33 mouse cellular contexts compared by ENCODE assay signal in the genomic region with DNA sequence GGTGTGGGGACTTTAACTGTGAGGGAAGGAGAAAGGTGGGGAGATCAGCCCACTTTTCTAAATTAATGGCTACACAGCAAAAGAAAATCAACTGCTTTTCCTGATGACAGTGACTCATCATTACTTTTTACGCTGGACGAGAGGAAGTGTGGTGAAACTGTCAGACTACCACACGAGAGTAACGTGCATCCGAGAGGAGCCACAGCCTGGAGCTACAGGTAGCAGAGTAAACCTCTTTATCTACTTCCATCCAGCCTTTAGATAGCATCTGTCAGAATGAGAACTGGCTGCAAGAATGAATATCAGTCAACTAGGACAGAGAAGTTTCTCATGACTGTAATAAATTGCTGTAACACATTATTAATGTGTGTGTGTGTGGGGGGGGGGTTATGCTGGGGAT. TPM values are rescaled to one million over a fixed set of nuclear protein-coding genes. Genes with fewer than 3 reads are reported as not detected.
A peak's percentile ranks its signal among the peaks of the same experiment; 100 is the strongest.
DNase-seq lines count a peak whose midpoint lies in the region; ATAC-seq and TF ChIP-seq lines count a peak whose summit lies in the region.
"Had no signal": no experiment of that assay in that cellular context is flagged by ENCODE, and none has a peak within 500 bp of the region (broad histone marks: within the 10 kb centered on the region; RNA-seq: fewer than 3 reads in every experiment).

No protein-coding gene starts in this region.

- H3K4me1 ChIP-seq in G1E (ENCODE audit: insufficient read depth, low read depth, low read length) = peaks cover 53% of the 10 kb centered on the region
- H3K4me1 ChIP-seq in liver, embryonic 15.5 days (replicated peaks) = peaks cover 21% of the 10 kb centered on the region
- H3K4me1 ChIP-seq: hindbrain, embryonic 13.5 days; lung, embryonic 15.5 days; midbrain, embryonic 13.5 days; neural tube, embryonic 12.5 days had no signal

- H3K4me2 ChIP-seq in liver, embryonic 15.5 days = no peak overlapping the region
- H3K4me2 ChIP-seq: hindbrain, embryonic 13.5 days; lung, embryonic 15.5 days; midbrain, embryonic 13.5 days; neural tube, embryonic 12.5 days had no signal

- peak; percentile 30 for DNase-seq in G1E (ENCODE audit: low spot score)
- no peak for DNase-seq in neural tube, embryonic 10.5 days (ENCODE audit: extremely low spot score, low spot score)
- DNase-seq in right cerebral cortex, adult 18-20 months = no peak
- no peak for DNase-seq in adrenal gland, adult (ENCODE audit: inconsistent age in 2 of 2, low spot score in 1 of 2)
- no peak for DNase-seq in cerebellum, adult 9-10 months
- DNase-seq: B cell, adult 2 months; cerebellum, adult 18-20 months; cerebellum, postnatal 25 days; gastrocnemius, postnatal 14 days; heart, adult 2 months; kidney, adult 18-20 months; kidney, postnatal 4 days; lung, postnatal 36 days; thymus, adult 18-20 months; thymus, postnatal 36 days had no signal

- no peak overlapping the region for H3K9ac ChIP-seq in liver, embryonic 15.5 days
- H3K9ac ChIP-seq: hindbrain, embryonic 13.5 days; lung, embryonic 15.5 days; midbrain, embryonic 13.5 days; neural tube, embryonic 12.5 days had no signal

- no peaks in the 10 kb centered on the region for H3K9me3 ChIP-seq in G1E (replicated peaks)
- no peaks in the 10 kb centered on the region for H3K9me3 ChIP-seq in liver, embryonic 15.5 days (replicated peaks)
- H3K9me3 ChIP-seq: lung, embryonic 15.5 days; midbrain, embryonic 13.5 days; neural tube, embryonic 12.5 days had no signal

- H3K27ac ChIP-seq in liver, embryonic 15.5 days (replicated peaks) = no peak overlapping the region
- H3K27ac ChIP-seq: heart, adult 2 months; hindbrain, embryonic 13.5 days; lung, embryonic 15.5 days; midbrain, embryonic 13.5 days; neural tube, embryonic 12.5 days had no signal

- no peak for TF ChIP-seq CTCF in G1E (IDR thresholded peaks at IDR 0.05; ENCODE audit: low read depth, low read length)

- peak; percentile 95 for ATAC-seq in G1E (ENCODE audit: extremely low read depth, insufficient number of reproducible peaks, low FRiP score, poor library complexity, severe bottlenecking)
- peak; percentile 88 for ATAC-seq in common myeloid progenitor, adult 5-6 weeks (replicated peaks; ENCODE audit: low read depth, poor library complexity, severe bottlenecking)
- 0 out of 2 replicates have a peak, but pooled peaks have one; percentile 20 for ATAC-seq in liver, embryonic 15.5 days (ENCODE audit: insufficient read depth)
- peak; percentile 80 for ATAC-seq in megakaryocyte progenitor cell, adult 5-6 weeks (replicated peaks; ENCODE audit: poor library complexity)
- ATAC-seq: forebrain, embryonic 16.5 days; inflammation-experienced regulatory T-cells, adult 6 months; midbrain, embryonic 13.5 days had no signal

- peaks cover 16% of the 10 kb centered on the region for H3K36me3 ChIP-seq in G1E (replicated peaks)
- H3K36me3 ChIP-seq in liver, embryonic 15.5 days (replicated peaks) = no peaks in the 10 kb centered on the region
- H3K36me3 ChIP-seq: hindbrain, embryonic 13.5 days; lung, embryonic 15.5 days; midbrain, embryonic 13.5 days; neural tube, embryonic 12.5 days had no signal

- H3K27me3 ChIP-seq in G1E (ENCODE audit: insufficient read depth, low read length) = no peaks in the 10 kb centered on the region
- H3K27me3 ChIP-seq in liver, embryonic 15.5 days = no peaks in the 10 kb centered on the region
- H3K27me3 ChIP-seq: CH12.LX; hindbrain, embryonic 13.5 days; lung, embryonic 15.5 days; midbrain, embryonic 13.5 days; neural tube, embryonic 12.5 days had no signal

- peak overlapping the region; percentile 45 for H3K4me3 ChIP-seq in G1E (ENCODE audit: low read depth, low read length)
- no peak overlapping the region for H3K4me3 ChIP-seq in liver, embryonic 15.5 days (replicated peaks)
- H3K4me3 ChIP-seq: heart, adult 2 months; hindbrain, embryonic 13.5 days; lung, embryonic 15.5 days; midbrain, embryonic 13.5 days; neural tube, embryonic 12.5 days had no signal

- WGBS in liver, embryonic 15.5 days (ENCODE audit: insufficient replicate concordance) = 18% methylated on average over 5 of the region's 5 CpGs

RNA-seq across cellular contexts. Expression of a gene that starts 5.0 kb away (rescaled TPM):
- 18.9 and 28.7 TPM in 2 replicates for total RNA-seq in G1E (2014; fragmentation: Nextera tagmentation)
- total RNA-seq in G1E (2017) = 12.6 and 14.1 TPM in 2 replicates
- polyA plus RNA-seq in G1E (2012) = 0.44 and 0.91 TPM in 2 replicates
- 12.8 and 17.3 TPM in 2 replicates for total RNA-seq in common myeloid progenitor, adult 5-6 weeks (2017)
- 0.58 and 0.64 TPM in 2 replicates for polyA plus RNA-seq in liver, embryonic 15.5 days (2015; fragmentation: Nextera tagmentation; extraction: Ambion mirVana)
- total RNA-seq in megakaryocyte progenitor cell, adult 5-6 weeks (2015) = 10.5 and 11.3 TPM in 2 replicates
- total RNA-seq in megakaryocyte progenitor cell, adult 5-6 weeks (2017) = 4.1 and 15.2 TPM in 2 replicates
- total RNA-seq: CH12.LX; gastrocnemius, postnatal 14 days; left cerebral cortex, postnatal 36 days had no signal
- polyA plus RNA-seq: forebrain, embryonic 16.5 days; heart, embryonic 14.5 days; hindbrain, embryonic 13.5 days; inflammation-experienced regulatory T-cells, adult 6 months; kidney, embryonic 16.5 days; midbrain, embryonic 13.5 days; neural tube, embryonic 12.5 days; small intestine, adult 2 months had no signal

RNA-seq across cellular contexts. Expression of a gene that starts 22.7 kb away (rescaled TPM):
- 20.8 and 24.5 TPM in 2 replicates for total RNA-seq in G1E (2014; fragmentation: Nextera tagmentation)
- total RNA-seq in G1E (2017) = 13.6 and 14.9 TPM in 2 replicates
- polyA plus RNA-seq in G1E (2012) = 0.20 and 0.29 TPM in 2 replicates
- total RNA-seq in common myeloid progenitor, adult 5-6 weeks (2017) = 22.4 and 22.8 TPM in 2 replicates
- polyA plus RNA-seq in liver, embryonic 15.5 days (2015; fragmentation: Nextera tagmentation; extraction: Ambion mirVana) = 1.1 and 1.2 TPM in 2 replicates
- 17.8 and 19.3 TPM in 2 replicates for total RNA-seq in megakaryocyte progenitor cell, adult 5-6 weeks (2015)
- 17.2 and 19.6 TPM in 2 replicates for total RNA-seq in megakaryocyte progenitor cell, adult 5-6 weeks (2017)
- total RNA-seq: CH12.LX; gastrocnemius, postnatal 14 days; left cerebral cortex, postnatal 36 days had no signal
- polyA plus RNA-seq: forebrain, embryonic 16.5 days; hindbrain, embryonic 13.5 days; inflammation-experienced regulatory T-cells, adult 6 months; midbrain, embryonic 13.5 days; neural tube, embryonic 12.5 days; small intestine, adult 2 months had no signal

RNA-seq across cellular contexts. Expression of a gene that starts 37.3 kb away (rescaled TPM):
- total RNA-seq in G1E (2014; fragmentation: Nextera tagmentation) (not detected in 2 replicates), G1E (2017) (1.5 and 3.5 TPM in 2 replicates)
- polyA plus RNA-seq in G1E (2012) = not detected in 2 replicates
- total RNA-seq in common myeloid progenitor, adult 5-6 weeks (2017) = not detected in 2 replicates
- 19.4 and 19.7 TPM in 2 replicates for polyA plus RNA-seq in liver, embryonic 15.5 days (2015; fragmentation: Nextera tagmentation; extraction: Ambion mirVana)
- total RNA-seq in megakaryocyte progenitor cell, adult 5-6 weeks (2015) = 0.81 TPM in 1 of 2 replicates, not detected in the other
- total RNA-seq in megakaryocyte progenitor cell, adult 5-6 weeks (2017) = 0.54 and 1.2 TPM in 2 replicates
- total RNA-seq: CH12.LX; left cerebral cortex, postnatal 36 days had no signal

RNA-seq across cellular contexts. Expression of a gene that starts 41.2 kb away (rescaled TPM):
- total RNA-seq in G1E (2014; fragmentation: Nextera tagmentation) (not detected in 2 replicates), G1E (2017) (not detected in 2 replicates)
- not detected in 2 replicates for polyA plus RNA-seq in G1E (2012)
- not detected in 2 replicates for total RNA-seq in common myeloid progenitor, adult 5-6 weeks (2017)
- polyA plus RNA-seq in liver, embryonic 15.5 days (2015; fragmentation: Nextera tagmentation; extraction: Ambion mirVana) = not detected in 2 replicates
- not detected in 2 replicates for total RNA-seq in megakaryocyte progenitor cell, adult 5-6 weeks (2015)
- total RNA-seq in megakaryocyte progenitor cell, adult 5-6 weeks (2017) = not detected in 2 replicates
- total RNA-seq: CH12.LX; gastrocnemius, postnatal 14 days; heart, adult 2 months; heart, postnatal 25 days; left cerebral cortex, postnatal 36 days had no signal
- polyA plus RNA-seq: embryonic facial prominence, embryonic 14.5 days; forebrain, embryonic 16.5 days; heart, adult 2 months; heart, embryonic 14.5 days; hindbrain, embryonic 13.5 days; inflammation-experienced regulatory T-cells, adult 6 months; kidney, embryonic 16.5 days; limb, embryonic 14.5 days; lung, embryonic 15.5 days; midbrain, embryonic 13.5 days; neural tube, embryonic 12.5 days; small intestine, adult 2 months; stomach, embryonic 16.5 days had no signal

Comparison
In these comparisons a context has a peak if more than half of its experiments do, and no peak if none do; other contexts are left out.
1. ATAC-seq: peak in every context shown above with its lines; median percentile 95 in G1E; 88 in common myeloid progenitor, adult 5-6 weeks; 80 in megakaryocyte progenitor cell, adult 5-6 weeks; 20 in liver, embryonic 15.5 days.